Mouse (Mus musculus) forebrain, postnatal 0 days (tissue): ENCODE data around the gene Gc. TPM values are rescaled to one million over a fixed set of nuclear protein-coding genes. Genes with fewer than 3 reads are reported as not detected.

ENCODE experiments used
- ATAC-seq: fragments of 200-750 bp; cut with Nextera tagmentation; 2 replicates; pipeline ENCODE4 v1.8.0; 2017; ENCODE audit warnings: mild to moderate bottlenecking, moderate library complexity
- DNase-seq: peaks from one replicate; pipeline ENCODE4 v3.0.0-alpha.2; 2015
- H3K27ac ChIP-seq: fragments of 300-500 bp; sonication (generic); 2 replicates; pipeline ENCODE4 v1.5.1; 2014; ENCODE audit warnings: low read depth, mild to moderate bottlenecking, antibody characterized with exemption, low read length, moderate library complexity, mixed read lengths
- H3K27me3 ChIP-seq: fragments of 300-500 bp; sonication (generic); 2 replicates; pipeline ENCODE4 v1.6.1; 2014; ENCODE audit warnings: mild to moderate bottlenecking, low read length, mixed read lengths; ENCODE audit not compliant: insufficient read depth
- H3K36me3 ChIP-seq: fragments of 300-500 bp; sonication (generic); 2 replicates; pipeline ENCODE4 v1.6.1; 2014; ENCODE audit warnings: mild to moderate bottlenecking, moderate library complexity; ENCODE audit not compliant: insufficient read depth
- H3K4me1 ChIP-seq: fragments of 300-500 bp; sonication (generic); 2 replicates; pipeline ENCODE4 v1.6.1; 2014; ENCODE audit warnings: antibody characterized with exemption; ENCODE audit not compliant: insufficient read depth
- H3K4me2 ChIP-seq: fragments of 300-500 bp; sonication (generic); 2 replicates; pipeline ENCODE4 v1.6.1; 2014; ENCODE audit warnings: low read depth, mild to moderate bottlenecking, moderate library complexity
- H3K4me3 ChIP-seq: fragments of 300-500 bp; sonication (generic); 2 replicates; pipeline ENCODE4 v1.5.1; 2014; ENCODE audit warnings: low read depth, low read length, mixed read lengths
- H3K9ac ChIP-seq: fragments of 300-500 bp; sonication (generic); 2 replicates; pipeline ENCODE4 v1.6.1; 2014; ENCODE audit warnings: mild to moderate bottlenecking
- H3K9me3 ChIP-seq: fragments of 300-500 bp; sonication (generic); 2 replicates; pipeline ENCODE4 v1.6.1; 2016; ENCODE audit warnings: low read length
- CTCF ChIP-seq: sonication (generic); IDR thresholded peaks from 2 replicates; pipeline ENCODE4 v1.5.1; 2016; ENCODE audit warnings: antibody characterized with exemption, control low read depth, low read depth
- WGBS: fragments of 180-500 bp; shearing (Covaris S2); extraction: QIAGEN DNeasy Blood & Tissue Kit; methylation state at CpG from one replicate; pipeline ENCODE4 v1.1.7; 2014; 5-methylcytosine and 5-hydroxymethylcytosine counted together
- polyA plus RNA-seq: library from polyadenylated mRNA; unstranded; fragments of >200 nt; fragmentation: Nextera tagmentation; extraction: Ambion mirVana; gene quantifications from 2 replicates; pipeline ENCODE4 v1.2.1, GENCODE M21; 2015
- total RNA-seq: library from RNA; depleted of rRNA; stranded (reverse); fragments of >200 nt; gene quantifications from 2 replicates; pipeline ENCODE4 v1.2.3, GENCODE M21; 2014

Gc gene
- total and polyA plus RNA-seq, 2 experiments from 2014 or later = not detected

- H3K9me3 ChIP-seq = no peaks in the 10 kb centered on the region
- H3K4me3 ChIP-seq = no peak overlapping the region
- no peaks in the 10 kb centered on the region for H3K27me3 ChIP-seq
- TF ChIP-seq CTCF = peak; percentile 65
- no peak overlapping the region for H3K4me2 ChIP-seq
- peak; percentile 66 for DNase-seq
- peak; percentile 48; the same call in 1 of the 2 replicates for ATAC-seq
- no peak overlapping the region for H3K27ac ChIP-seq
- 37% methylated on average over 1 of the region's 1 CpGs for WGBS
- no peaks in the 10 kb centered on the region for H3K4me1 ChIP-seq
- H3K9ac ChIP-seq = no peak overlapping the region
- H3K36me3 ChIP-seq = no peaks in the 10 kb centered on the region
Measured at GRCm38 (mm10) chr5:89411536-89411935, 46.2 kb downstream of the Gc start.

- ATAC-seq (no peak), DNase-seq (no peak)
- H3K9me3 ChIP-seq = no peaks in the 10 kb centered on the region
- no peaks in the 10 kb centered on the region for H3K27me3 ChIP-seq
- H3K4me1 ChIP-seq = no peaks in the 10 kb centered on the region
- H3K27ac ChIP-seq = no peak overlapping the region
- H3K9ac ChIP-seq = no peak overlapping the region
- no peak for TF ChIP-seq CTCF
- no peak overlapping the region for H3K4me3 ChIP-seq
- no peaks in the 10 kb centered on the region for H3K36me3 ChIP-seq
- no peak overlapping the region for H3K4me2 ChIP-seq
Measured at GRCm38 (mm10) chr5:89407376-89408082, 50.2 kb downstream of the Gc start.

GRCm38 (mm10) chr5:89405132-89405531 lies 52.6 kb downstream of the Gc start:
- DNase-seq (no peak), ATAC-seq (no peak)
- TF ChIP-seq CTCF = 0 out of 2 replicates have a peak, but pooled peaks have one; percentile 10
- Histone ChIP-seq H3K4me3 (no peak overlapping the region), H3K9ac (no peak overlapping the region), H3K27ac (no peak overlapping the region), H3K9me3 (no peaks in the 10 kb centered on the region), H3K4me2 (no peak overlapping the region), H3K4me1 (no peaks in the 10 kb centered on the region), H3K36me3 (no peaks in the 10 kb centered on the region), H3K27me3 (no peaks in the 10 kb centered on the region)
- 56% methylated on average over 1 of the region's 1 CpGs for WGBS

GRCm38 (mm10) chr5:89390405-89390804 lies 67.3 kb downstream of the Gc start:
- TF ChIP-seq CTCF = no peak
- H3K27ac ChIP-seq = no peak overlapping the region
- no peak overlapping the region for H3K4me3 ChIP-seq
- DNase-seq (no peak), ATAC-seq (no peak)
- H3K4me1 ChIP-seq = no peaks in the 10 kb centered on the region
- H3K9me3 ChIP-seq = no peaks in the 10 kb centered on the region
- 52% methylated on average over 1 of the region's 1 CpGs for WGBS
- H3K9ac ChIP-seq = no peak overlapping the region
- H3K27me3 ChIP-seq = no peaks in the 10 kb centered on the region
- H3K4me2 ChIP-seq = no peak overlapping the region
- H3K36me3 ChIP-seq = no peaks in the 10 kb centered on the region

- Histone ChIP-seq H3K4me1 (no peaks in the 10 kb centered on the region), H3K27me3 (no peaks in the 10 kb centered on the region), H3K4me3 (no peak overlapping the region), H3K27ac (no peak overlapping the region), H3K9me3 (no peaks in the 10 kb centered on the region), H3K4me2 (no peak overlapping the region), H3K36me3 (no peaks in the 10 kb centered on the region), H3K9ac (no peak overlapping the region)
- DNase-seq (peak; percentile 74), ATAC-seq (peak; percentile 77)
- WGBS = 29% methylated on average over 5 of the region's 5 CpGs
- TF ChIP-seq CTCF = peak; percentile 83
Measured at GRCm38 (mm10) chr5:89384204-89384603, 73.5 kb downstream of the Gc start.

GRCm38 (mm10) chr5:89381340-89381739 lies 76.4 kb downstream of the Gc start:
- no peak for ATAC-seq
- Histone ChIP-seq H3K9ac (no peak overlapping the region), H3K36me3 (no peaks in the 10 kb centered on the region), H3K4me3 (no peak overlapping the region), H3K27ac (no peak overlapping the region), H3K4me2 (no peak overlapping the region), H3K9me3 (no peaks in the 10 kb centered on the region), H3K27me3 (no peaks in the 10 kb centered on the region), H3K4me1 (no peaks in the 10 kb centered on the region)
- 93% methylated on average over 4 of the region's 4 CpGs for WGBS
- no peak for DNase-seq
- no peak for TF ChIP-seq CTCF

- H3K9me3 ChIP-seq = no peaks in the 10 kb centered on the region
- no peak overlapping the region for H3K27ac ChIP-seq
- H3K9ac ChIP-seq = no peak overlapping the region
- H3K4me2 ChIP-seq = no peak overlapping the region
- no peak for TF ChIP-seq CTCF
- 22% methylated on average over 1 of the region's 1 CpGs for WGBS
- ATAC-seq = no peak
- H3K36me3 ChIP-seq = no peaks in the 10 kb centered on the region
- H3K27me3 ChIP-seq = no peaks in the 10 kb centered on the region
- no peak overlapping the region for H3K4me3 ChIP-seq
- no peak for DNase-seq
- no peaks in the 10 kb centered on the region for H3K4me1 ChIP-seq
Measured at GRCm38 (mm10) chr5:89370140-89370539, 87.6 kb downstream of the Gc start.
